Mouse (Mus musculus): ENCODE results near the gene Olfr690.

- TF ChIP-seq CTCF (IDR thresholded peaks at IDR 0.05; ENCODE audit: extremely low read depth, insufficient read length, insufficient replicate concordance, low read depth, low read length) (no peak), POLR2A (IDR thresholded peaks at IDR 0.05; ENCODE audit: low read depth, low read length) (no peak)
Observed at GRCm38 (mm10) chr7:105325302-105325701, 8.6 kb downstream of the Olfr690 start.

Data from small intestine, adult 2 months (tissue).